Mouse (Mus musculus): Measurements from ENCODE around the gene Eif4b.

DNA sequence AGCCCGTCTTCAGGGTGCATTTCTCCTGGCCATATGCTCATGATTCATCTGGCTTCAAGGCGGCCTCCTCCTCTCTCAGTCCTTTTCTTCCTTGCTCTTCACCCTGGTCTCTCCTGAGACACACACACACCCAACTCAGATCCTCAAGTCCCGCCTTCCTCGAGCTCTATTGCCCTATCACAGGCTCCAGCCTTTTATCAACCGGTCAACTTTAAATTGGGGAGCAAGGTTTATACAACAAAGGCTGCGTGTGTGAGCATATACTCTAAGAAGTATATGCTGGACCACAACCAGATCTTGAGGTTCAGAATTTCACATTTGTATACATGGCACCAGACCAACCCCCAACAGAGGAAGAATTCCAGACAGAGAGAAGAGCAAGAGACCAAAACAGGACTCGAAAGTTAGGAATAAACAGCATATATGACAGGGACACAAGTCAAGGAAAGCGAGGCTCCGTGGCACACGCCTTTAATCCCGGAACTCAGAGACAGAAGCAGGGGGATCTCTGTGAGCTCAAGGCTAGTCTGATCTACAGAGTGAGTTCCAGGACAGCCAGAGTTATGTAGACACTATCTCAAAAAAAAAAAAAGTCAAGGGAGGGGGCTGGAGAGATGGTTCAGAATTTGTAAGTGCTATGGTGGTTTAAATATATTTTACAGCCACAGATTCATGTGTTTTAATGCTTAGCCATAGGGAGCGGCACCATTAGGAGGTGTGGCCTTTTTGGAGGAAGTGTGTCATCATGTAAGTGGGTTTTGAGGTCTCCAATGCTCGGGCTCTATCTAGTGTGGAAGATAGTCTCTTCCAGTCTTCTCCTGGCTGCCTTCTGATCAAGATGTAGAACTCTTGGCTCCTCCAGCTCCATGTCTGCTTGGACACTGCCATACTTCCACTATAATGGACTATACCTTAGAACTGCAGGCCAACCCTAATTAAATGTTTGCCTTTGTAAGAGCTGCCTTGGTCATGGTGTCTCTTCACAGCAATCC is 2.8 kb upstream of the Eif4b start:
- TF ChIP-seq CTCF (IDR thresholded peaks at IDR 0.05; ENCODE audit: borderline replicate concordance, insufficient read depth, low read depth, low read length) (no peak), POLR2A (IDR thresholded peaks at IDR 0.05; ENCODE audit: borderline replicate concordance, insufficient read depth, low read length) (no peak)

All from cerebellum, adult 2 months (tissue).